Mouse (Mus musculus): Measurements from ENCODE around the gene AI837181. TPM values are rescaled to one million over a fixed set of nuclear protein-coding genes. Genes with fewer than 3 reads are reported as not detected.

AI837181 gene
- total RNA-seq, 2 experiments from 2014 or later, result 74.7 to 75.3 TPM

DNA sequence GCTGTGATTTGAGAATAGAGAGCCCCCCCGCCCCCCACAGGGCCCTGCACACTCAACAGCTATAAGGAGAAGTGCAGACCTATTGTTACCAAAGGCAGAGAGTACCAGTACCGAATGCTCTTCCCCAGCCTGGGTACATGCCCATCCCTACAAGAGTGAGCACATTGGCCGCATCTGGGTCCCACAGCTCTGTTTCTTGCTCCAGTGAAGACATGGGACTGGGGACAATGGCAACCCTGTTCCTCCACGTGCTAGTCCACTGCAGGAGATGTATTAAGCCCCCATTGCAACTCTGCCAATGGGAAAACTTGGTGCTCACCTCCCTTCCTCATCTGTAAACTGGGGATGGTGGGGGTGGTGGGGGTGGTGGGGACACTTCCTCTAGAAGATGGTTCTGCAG is 11.1 kb upstream of the AI837181 start:
- no peak for DNase-seq (ENCODE audit: low spot score in 2 of 2)

DNA sequence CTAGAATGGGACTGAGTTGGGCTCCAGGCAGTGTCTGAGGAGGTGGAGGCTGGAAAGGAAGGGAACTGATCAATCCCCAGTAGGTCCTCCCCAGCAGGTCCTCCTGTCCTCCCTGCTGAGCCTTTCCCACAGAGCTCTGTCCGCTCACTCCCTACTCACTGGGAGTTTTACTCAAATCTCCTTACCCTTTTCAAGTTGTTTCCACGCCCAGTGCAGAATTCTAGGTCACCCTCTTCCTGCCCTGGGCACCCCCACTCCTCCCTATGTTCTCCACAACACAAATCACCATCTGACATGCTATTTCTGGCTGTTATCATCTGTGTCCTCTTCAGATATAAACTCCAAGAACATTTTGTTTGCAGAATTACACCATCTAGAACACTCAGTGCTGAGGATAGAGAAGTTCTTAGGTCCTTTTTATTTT is 10.4 kb upstream of the AI837181 start:
- DNase-seq (ENCODE audit: low spot score in 2 of 2), result peak in 1 of 2 experiments; percentile 55

DNA sequence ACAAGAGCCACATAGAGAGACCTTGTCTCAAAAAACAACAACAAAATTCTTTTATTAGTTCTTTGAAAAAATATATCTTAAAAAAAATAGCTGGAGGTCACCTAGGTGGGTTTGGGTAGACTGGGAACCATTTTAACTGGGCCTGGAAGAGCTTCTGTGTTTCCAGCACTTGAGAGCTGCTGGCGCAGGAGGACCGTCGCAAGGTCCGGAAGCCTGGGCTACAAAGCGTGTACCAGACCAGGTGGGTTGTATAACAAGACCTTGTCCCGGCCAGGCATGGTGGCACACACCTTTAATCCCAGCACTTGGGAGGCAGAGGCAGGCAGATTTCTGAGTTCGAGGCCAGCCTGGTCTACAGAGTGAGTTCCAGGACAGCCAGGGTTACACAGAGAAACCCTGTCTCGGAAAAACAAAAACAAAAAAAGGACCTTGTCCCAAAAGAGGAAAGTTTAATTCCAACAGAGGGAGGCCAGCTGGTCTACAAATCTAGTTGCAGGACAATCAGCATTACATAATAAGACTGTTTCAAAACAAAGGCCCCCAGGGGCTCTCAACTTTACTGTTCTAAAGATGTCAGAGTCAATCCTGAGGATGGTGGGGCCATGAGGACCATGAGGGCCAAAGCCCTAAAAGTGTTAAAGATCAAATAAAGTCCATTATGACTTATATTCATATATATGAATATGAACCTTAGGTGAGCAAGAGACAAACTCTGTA is 6.0 kb upstream of the AI837181 start:
- DNase-seq (ENCODE audit: low spot score in 2 of 2), result no peak

DNA sequence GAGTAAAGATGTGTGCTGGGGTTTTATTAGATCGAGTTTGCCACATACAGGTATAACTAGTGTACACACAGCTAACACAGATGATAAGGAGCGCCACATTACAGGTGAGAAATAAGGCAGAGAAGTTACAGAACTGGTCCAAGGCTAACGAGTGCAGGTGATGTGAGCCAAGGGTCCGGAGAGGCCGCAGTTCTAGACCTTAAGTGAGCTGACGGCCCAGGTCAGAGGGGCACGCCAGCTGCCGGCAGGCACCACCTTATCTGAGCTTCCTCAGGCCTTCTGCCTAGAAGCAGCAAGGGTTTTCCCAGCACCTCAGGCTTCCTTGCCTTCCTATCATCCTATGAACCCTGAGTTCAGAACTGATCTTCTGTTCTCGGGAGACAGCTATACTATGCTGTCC is 5.3 kb upstream of the AI837181 start:
- no peak for DNase-seq (ENCODE audit: low spot score in 2 of 2)

DNA sequence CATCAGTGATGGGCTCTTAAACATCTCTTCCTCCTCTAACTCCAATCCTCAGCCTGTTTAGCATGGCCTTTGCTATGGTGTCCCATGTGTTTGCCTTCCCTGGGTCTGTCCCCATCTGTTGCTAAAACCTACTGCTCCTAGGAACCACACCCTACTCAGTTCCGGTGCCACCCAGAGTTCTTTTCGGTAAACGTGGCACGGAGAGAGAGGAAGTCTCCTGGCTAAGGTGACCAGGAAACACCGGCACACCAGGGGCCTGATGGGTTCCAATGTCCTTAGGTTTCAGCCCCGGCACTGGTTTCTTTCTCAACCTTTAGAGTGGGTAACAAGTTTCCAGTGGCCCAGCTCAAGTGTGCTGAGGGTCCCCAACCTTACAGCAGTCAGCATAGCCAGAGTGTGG is 4.4 kb upstream of the AI837181 start:
- no peak for DNase-seq (ENCODE audit: low spot score in 2 of 2)

DNA sequence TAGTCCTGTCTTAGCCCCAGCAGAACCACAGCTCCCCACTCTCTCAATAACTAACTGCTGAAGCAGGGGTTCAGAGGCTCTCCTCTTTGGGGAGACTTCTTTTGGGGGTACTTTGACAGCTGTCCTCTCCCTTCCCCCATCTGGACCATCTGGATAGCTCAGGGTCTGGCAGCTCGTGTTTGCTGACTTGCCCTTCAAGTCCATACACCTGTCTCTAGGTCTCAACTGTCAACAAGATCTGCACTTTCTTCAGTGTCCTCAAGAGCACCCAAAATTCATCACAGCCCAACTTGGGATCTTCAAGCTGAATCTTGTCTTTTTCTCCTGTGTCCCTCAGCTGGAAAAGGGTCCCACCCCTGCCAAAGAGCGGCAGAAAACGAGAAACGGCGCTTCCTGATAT is 3.2 kb upstream of the AI837181 start:
- no peak for DNase-seq (ENCODE audit: low spot score in 2 of 2)

DNA sequence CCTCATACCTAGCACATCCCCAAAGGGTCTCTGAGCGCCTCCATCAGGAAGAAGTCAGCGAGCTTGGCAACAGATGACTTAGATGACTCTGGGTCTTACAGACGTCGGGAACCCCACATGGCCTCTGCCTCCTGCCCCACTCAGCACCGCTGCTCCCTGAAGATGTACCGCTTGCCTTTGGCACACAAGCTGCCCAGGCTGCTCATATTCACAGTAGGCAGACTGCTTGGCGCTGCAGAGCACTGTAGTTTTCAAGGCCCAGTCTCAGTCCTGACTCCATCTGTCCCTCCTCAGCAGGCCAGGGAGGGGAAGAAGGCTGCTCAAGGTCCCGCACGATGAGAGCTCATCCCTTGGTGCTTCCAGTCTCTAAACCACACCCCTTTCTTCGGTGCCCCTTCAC is 2.7 kb upstream of the AI837181 start:
- no peak for DNase-seq (ENCODE audit: low spot score in 2 of 2)

DNA sequence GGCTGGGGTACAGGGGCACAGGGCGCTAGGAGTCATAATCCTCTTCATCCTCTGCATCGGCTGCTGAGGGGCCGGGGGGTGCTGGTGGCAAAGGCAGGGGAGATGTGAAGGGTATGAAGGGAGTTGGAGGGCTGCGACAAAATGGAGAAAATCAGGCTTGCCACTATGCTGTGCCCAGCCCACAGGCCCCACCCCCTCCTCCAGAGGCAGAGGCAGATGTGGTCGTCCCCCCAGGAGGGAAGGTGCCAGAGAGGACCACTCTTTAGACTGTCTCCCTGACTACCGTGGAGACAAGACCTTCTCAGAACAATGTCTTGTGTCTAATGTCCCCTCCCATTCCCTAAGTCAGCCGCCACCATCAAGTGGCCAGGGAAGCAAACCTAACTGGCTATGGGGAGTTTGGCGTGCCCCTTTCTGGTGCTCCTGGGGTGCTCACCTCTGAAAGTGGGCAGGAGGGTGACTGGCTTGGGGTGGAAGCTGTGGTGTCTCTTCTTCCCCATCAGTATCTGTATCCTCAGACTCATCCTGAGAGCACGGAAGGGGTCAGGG is 2.0 kb upstream of the AI837181 start:
- no peak for DNase-seq (ENCODE audit: low spot score in 2 of 2)

DNA sequence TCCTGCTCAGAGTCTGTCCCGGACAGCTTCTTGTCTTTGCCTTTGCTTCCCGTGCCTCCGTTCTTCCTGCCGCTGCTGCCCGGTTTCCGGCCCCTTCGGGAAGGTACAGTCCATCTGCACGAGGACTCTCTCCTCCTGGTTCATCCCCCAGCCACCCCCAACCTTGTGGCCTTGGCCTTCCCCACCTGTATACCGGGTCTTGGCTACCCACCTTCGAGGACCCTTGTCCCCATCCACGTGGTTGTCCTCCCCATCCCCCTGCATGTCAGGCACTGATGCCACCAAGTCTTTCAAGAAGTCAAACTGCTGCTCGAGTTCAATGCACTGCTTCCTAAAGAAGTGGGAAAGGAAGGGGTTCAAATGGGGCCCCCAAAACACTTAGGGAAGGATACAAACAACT is 1.4 kb upstream of the AI837181 start:
- DNase-seq (ENCODE audit: low spot score in 2 of 2), result no peak

DNA sequence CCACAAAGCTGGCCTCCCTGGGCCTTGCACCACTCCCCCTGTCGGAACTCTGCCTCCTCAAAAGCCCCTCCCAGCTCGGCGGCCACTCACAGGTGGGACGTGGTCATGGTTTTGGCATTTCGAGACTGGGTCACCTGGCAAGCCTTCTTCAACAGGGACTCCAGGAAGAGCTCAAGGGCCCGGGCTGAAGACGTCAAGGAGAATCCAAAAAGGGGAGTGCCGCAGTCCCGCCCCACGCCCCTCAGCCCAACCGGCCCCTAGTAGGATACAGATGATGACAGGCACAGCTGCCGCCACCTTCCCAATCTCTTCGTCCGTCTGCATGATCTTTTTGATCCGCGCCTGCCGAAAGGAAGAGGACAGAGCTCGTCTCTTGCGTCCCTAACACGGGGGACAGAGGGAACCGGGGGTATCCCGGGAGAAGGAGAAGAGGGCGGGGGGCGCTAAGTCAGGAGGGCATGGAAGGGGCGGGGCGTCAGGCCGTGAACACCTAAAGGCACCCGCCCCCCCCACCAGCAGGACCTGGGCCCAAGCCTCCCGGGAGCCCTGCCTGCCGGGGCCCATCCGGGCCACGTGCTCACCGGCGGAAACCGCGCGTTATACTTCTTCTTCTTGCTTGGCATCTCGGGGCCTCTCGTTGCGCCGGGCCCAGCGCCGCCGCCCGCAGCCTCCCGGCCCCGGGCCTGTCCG is 707 bp upstream of the AI837181 start:
- DNase-seq (ENCODE audit: low spot score in 2 of 2), result no peak

DNA sequence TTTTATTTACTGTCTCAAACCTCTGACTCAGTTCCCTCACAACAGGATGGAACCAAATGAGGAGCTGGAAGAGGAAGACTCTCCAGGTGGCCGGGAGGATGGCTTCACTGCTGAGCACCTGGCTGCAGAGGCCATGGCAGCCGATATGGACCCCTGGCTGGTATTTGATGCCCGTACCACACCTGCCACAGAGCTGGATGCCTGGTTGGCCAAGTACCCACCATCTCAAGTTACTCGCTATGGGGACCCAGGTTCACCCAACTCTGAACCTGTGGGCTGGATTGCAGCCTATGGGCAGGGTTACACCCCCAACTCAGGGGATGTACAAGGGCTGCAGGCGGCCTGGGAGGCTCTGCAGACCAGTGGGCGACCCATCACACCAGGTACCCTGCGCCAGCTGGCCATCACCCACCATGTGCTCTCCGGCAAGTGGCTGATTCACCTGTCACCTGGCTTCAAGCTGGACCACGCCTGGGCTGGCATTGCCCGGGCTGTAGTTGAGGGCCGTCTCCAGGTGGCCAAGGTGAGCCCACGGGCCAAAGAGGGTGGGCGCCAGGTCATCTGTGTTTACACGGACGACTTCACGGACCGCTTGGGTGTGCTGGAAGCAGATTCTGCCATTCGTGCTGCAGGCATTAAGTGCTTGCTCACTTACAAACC is 1.1 kb downstream of the AI837181 start:
- DNase-seq (ENCODE audit: low spot score in 2 of 2), result no peak

DNA sequence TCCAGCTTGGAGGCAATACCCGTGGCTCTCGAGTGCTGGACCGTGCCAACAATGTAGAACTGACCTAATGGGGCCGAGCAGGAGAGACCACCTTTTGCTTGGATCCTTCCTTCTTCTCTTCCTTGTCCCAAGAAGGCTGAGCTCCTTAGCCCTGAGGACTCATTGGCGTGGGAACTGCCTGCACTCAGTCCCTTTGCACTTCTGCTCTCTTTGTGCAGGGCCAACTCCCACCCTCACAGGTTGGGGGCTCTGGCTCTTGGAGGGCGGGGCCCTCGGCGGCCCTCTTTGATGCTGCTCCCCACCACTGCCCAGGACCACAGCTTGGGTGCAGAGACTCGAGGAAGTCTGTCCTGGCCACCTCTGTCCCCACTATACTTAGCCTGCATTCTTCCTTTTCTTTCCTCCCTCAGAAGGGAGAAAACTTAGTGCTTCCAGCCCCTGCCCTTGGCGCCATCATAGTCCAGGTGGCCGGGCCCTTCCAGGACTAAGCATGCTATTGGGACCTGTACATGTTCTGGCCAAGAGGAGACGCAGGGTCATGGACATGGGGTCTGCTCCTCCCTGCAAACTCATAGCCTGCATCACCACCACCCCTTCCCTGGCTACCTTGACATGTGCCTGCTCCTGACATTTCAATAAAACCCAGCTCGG is 1.8 kb downstream of the AI837181 start:
- no peak for DNase-seq (ENCODE audit: low spot score in 2 of 2)

DNA sequence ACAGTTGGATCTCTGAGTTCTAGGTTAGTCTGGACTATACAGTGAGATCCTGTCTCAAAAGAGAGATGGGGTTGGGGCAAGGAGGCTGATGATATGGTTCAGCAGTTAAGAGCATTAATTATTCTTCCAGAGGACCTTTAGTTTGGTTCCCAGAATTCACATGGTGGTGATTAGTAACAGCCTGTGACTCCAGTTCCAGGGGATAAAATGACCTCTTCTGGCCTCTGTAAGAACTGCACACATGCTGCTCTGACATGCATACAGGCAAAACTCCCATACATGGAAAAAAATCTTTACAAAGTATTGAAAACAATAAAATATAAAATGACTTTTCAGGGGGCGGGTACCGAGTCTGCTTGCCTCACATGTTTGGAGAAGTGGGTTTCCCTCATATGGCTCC is 3.1 kb downstream of the AI837181 start:
- DNase-seq (ENCODE audit: low spot score in 2 of 2), result no peak

DNA sequence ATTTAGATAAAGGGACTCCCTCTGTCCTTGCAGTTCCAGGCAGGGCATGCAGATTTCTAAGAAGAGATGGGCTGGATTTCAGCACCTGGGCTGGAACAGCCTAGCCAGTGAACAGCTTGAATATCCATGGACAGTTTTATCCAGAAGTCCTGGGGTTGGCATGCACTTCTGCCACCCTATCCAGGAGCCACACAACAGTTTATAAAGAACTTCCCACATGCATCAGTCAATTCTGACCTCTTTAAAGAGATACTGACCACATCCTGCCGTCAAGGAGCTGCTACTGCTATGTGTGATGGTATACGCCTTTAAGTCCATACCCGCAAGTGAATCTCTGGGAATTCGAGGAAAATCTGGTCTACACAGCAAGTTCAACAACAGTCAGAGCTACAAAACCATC is 4.3 kb downstream of the AI837181 start:
- DNase-seq (ENCODE audit: low spot score in 2 of 2), result no peak

DNA sequence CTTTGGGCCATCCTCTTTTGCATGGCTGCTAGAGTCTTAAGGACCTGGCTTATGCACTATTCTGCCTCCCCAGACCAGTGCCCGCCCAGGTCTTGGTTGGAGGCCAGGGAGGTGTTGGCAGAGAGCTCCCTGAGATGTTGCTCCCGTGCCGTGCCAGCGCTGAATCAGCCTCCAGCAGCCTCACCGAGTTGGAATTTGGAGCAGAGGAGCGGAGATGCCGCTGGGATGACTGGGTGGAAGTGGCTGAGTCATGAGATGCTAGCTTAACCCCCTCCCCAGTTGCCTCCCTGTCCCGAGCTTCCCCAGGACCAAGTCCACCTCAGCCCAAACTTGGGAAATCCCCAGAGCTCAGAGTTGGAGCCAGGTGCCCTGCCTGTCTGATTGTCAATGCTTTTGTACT is 4.9 kb downstream of the AI837181 start:
- DNase-seq (ENCODE audit: low spot score in 2 of 2), result no peak

DNA sequence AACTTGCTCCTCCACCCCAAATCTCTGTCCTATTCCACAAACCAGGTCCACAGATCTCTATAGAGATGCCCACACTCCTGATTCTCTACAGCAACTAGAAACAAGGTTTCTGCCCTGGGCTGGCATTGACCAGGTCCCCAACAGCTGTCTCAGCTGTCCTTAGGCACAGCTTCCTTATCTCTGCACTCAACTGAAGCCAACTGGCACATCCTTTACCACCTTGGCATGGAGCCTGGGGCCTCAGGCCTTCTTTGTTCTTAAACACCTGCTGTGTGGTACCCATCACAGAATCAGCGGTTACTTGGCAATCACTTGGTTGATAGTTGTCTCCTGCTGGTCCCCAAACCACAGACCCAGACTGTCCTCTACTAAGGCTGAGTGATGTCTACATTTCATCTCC is 5.5 kb downstream of the AI837181 start:
- no peak for DNase-seq (ENCODE audit: low spot score in 2 of 2)

DNA sequence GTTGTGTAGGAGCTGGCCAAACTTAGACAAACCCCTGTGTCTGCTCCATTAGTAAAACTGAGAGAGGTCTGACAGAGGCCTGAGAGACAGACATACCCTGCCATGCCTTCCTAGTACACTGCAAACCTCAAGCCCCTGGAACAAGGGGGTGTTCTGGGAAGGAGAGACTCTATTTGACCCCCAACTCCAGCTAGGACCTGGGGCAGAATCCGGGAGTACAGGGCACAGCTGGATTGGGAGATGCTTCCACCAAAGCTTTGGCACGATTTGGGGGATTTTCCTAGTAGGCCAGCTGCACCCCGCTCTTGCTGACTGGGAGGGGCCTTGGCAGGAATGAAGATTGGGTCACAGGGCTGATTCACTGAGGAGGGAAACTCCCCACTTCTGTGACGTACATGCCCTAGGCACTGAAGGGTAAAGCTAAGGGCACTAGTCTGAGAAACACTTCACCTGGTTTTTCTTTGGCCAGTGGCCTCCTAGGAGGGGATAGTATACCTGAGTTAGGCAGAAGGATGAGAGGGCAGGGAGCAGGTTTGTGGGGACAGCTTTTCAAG is 7.0 kb downstream of the AI837181 start:
- DNase-seq (ENCODE audit: low spot score in 2 of 2), result no peak

DNA sequence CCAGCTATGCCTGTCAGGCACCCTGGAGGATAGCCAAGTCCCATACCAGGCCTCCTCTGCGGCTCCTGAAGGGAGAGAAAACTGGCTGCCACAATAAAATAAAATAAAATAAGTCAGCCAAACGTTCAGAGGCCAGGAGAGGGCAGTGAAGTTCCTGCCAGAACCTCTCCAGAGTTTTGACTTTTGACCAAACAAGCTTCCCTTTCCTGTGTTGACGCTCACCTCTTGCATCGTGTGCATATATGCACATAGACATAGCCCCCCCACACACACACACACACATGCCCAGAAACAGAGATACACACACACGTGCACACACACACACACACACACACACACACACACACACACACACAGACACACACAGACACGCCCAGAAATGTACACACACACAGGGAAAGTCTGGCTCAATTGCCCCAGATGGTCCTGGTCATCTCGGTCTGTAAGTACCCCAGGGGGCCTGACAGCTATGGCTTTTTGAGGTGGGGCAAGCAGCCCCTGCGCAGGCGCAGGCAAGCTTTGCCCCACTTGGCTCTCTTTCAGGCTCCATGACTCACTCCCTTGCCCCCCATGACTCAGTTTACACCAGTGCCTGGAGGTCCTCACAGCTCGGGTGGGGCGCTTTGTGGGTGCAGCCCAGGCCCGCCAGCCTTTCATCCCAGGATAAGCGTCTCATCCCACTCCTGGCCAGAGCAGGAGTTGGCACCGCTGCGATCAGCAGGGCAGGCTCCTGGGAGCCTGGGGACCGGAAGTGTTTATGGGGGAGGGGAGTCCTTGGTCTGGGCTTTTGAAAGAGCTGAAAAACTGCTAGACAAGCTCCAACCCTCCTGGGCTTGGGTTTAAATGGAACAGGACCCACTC is 8.3 kb downstream of the AI837181 start:
- DNase-seq (ENCODE audit: low spot score in 2 of 2), result no peak

DNA sequence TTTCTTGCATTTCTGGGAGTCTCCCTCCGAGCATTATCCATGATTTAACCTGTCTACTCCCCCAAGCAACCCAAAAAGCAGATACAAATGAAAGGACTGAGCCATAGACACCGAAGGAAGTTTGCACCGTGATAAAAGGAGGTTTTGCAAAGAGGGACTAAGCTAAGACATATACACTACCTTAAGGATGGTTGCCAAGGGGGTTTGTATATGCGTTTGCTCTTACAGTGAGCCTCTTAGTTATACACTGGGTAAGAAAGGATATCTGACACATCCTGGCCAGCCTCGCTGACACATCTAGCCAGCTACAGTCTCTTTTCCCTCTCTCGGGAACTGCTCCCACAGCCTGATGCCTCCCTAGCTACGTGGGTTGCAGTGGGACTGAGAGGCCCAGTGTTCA is 9.0 kb downstream of the AI837181 start:
- DNase-seq (ENCODE audit: low spot score in 2 of 2), result no peak

DNA sequence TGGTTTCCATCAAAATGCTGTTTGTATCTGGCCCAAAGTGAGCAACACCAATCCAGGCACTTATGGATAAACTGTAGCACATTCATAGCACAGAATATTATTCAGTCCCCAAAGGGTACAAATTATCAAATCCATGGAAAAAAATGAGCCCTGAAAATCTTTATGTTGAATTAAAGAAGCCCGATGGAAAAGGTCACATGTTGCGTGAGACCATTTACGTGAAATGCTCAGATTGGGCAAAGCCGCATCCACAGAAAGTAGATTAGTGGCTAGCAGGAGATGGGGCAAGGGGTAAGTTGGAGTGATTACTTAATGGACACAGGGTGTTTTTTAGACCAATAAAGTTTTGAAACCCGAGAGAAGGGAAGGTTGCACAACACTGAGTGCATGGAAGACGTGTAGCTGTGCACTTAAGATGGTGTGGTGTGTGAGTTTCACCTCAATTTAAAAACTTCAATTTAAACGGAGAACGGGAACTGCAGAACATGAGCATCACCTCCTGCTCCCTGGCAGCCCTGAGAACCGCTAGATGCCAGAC is 19.5 kb downstream of the AI837181 start:
- DNase-seq (ENCODE audit: low spot score in 2 of 2), result no peak
